Mouse (Mus musculus): ENCODE results near the gene Fam69b. TPM values are rescaled to one million over a fixed set of nuclear protein-coding genes. Genes with fewer than 3 reads are reported as not detected.
"Not testable (repeated sequence)": the region's sequence is repeated elsewhere in the genome, so short reads cannot be mapped to it uniquely, and the experiment has no call there.

The Fam69b gene
- total RNA-seq, 2 experiments from 2014 or later = 73.3 to 76.4 TPM

GRCm38 (mm10) chr2:26661143-26661752 is 33.0 kb downstream of the Fam69b start:
- no peak for DNase-seq (ENCODE audit: low spot score in 2 of 2)

- no peak for DNase-seq (ENCODE audit: low spot score in 2 of 2)
Measured at GRCm38 (mm10) chr2:26661768-26662508, 33.7 kb downstream of the Fam69b start.

GRCm38 (mm10) chr2:26662509-26662882 is 34.2 kb downstream of the Fam69b start:
- DNase-seq (ENCODE audit: low spot score in 2 of 2) = no peak

GRCm38 (mm10) chr2:26663112-26663511 is 34.9 kb downstream of the Fam69b start:
- DNase-seq (ENCODE audit: low spot score in 2 of 2) = no peak

GRCm38 (mm10) chr2:26663551-26663950 is 35.3 kb downstream of the Fam69b start:
- not testable (repeated sequence) for DNase-seq (ENCODE audit: low spot score in 2 of 2)

GRCm38 (mm10) chr2:26668746-26669145 is 40.5 kb downstream of the Fam69b start:
- no peak for DNase-seq (ENCODE audit: low spot score in 2 of 2)

GRCm38 (mm10) chr2:26671182-26671581 is 42.9 kb downstream of the Fam69b start, which contains the start of gene Lcn4:
Gene Lcn4, minus strand, starts transcription at chr2:26671282.
- DNase-seq (ENCODE audit: low spot score in 2 of 2) = no peak

Small RNA genes within 50 kb of the gene (microRNA-seq; reads per million reads assigned to microRNA genes)
- gene Mir126a = 0.45 to 0.57 reads per million in 2 experiments
- gene Mir126b = 0 reads per million in 2 experiments

Other genes starting within 250 kb of the Fam69b start
- gene Snapc4, start 247.8 kb upstream of the Fam69b start, total RNA-seq (2021) = 10 to 100 TPM; 58.4 to 84.5 TPM
- gene Entr1, start 239.1 kb upstream of the Fam69b start, total RNA-seq (2021) = 100 to 1,000 TPM; 154 to 168 TPM
- 100 to 1,000 TPM; 108 to 113 TPM for gene Pmpca, start 239.1 kb upstream of the Fam69b start, total RNA-seq (2021)
- gene Inpp5e, start 219.3 kb upstream of the Fam69b start, total RNA-seq (2021) = 10 to 100 TPM; 22.0 to 22.6 TPM
- gene Sec16a, start 183.2 kb upstream of the Fam69b start, total RNA-seq (2021) = 10 to 100 TPM; 47.2 to 48.3 TPM
- 10 to 100 TPM; 35.4 to 45.2 TPM for gene Notch1, start 111.8 kb upstream of the Fam69b start, total RNA-seq (2021)
- gene Egfl7, start 48.4 kb upstream of the Fam69b start, total RNA-seq (2021) = 10 to 100 TPM; 80.2 to 84.1 TPM
- gene Gm20532, start 41.8 kb upstream of the Fam69b start, total RNA-seq (2021) = not detected
- 1 to 10 TPM; 1.2 to 1.9 TPM for gene Agpat2, start 24.0 kb upstream of the Fam69b start, total RNA-seq (2021)
- gene Lcn4, start 42.8 kb downstream of the Fam69b start, total RNA-seq (2021) = not detected
- gene Abo, start 236.5 kb downstream of the Fam69b start, total RNA-seq (2021) = not detected

Measured in layer of hippocampus, postnatal 14 days (tissue).